Mouse (Mus musculus) midbrain, embryonic 13.5 days (tissue): ENCODE results near the gene Gm17349. TPM values are rescaled to one million over a fixed set of nuclear protein-coding genes. Genes with fewer than 3 reads are reported as not detected.

Experiments used
- ATAC-seq: fragments of 200-750 bp; cut with Nextera tagmentation; 2 replicates; pipeline ENCODE4 v1.8.0; 2017; ENCODE audit warnings: mild to moderate bottlenecking, moderate TSS enrichment, moderate library complexity
- H3K27ac ChIP-seq: fragments of 300-500 bp; sonication (generic); 2 replicates; pipeline ENCODE4 v1.5.1; 2015; ENCODE audit warnings: inconsistent platforms, mild to moderate bottlenecking, moderate library complexity
- H3K27me3 ChIP-seq: fragments of 300-500 bp; sonication (generic); 2 replicates; pipeline ENCODE4 v1.6.1; 2015; ENCODE audit warnings: mild to moderate bottlenecking, inconsistent platforms
- H3K36me3 ChIP-seq: fragments of 300-500 bp; sonication (generic); 2 replicates; pipeline ENCODE4 v1.6.1; 2015; ENCODE audit warnings: mild to moderate bottlenecking, inconsistent platforms
- H3K4me1 ChIP-seq: fragments of 300-500 bp; sonication (generic); replicated peaks from 2 replicates; pipeline ENCODE4 v1.6.1; 2015; ENCODE audit warnings: inconsistent platforms
- H3K4me2 ChIP-seq: fragments of 300-500 bp; sonication (generic); replicated peaks from 2 replicates; pipeline ENCODE4 v1.6.1; 2015; ENCODE audit warnings: moderate library complexity, mild to moderate bottlenecking, inconsistent platforms
- H3K4me3 ChIP-seq: fragments of 300-500 bp; sonication (generic); replicated peaks from 2 replicates; pipeline ENCODE4 v1.5.1; 2015; ENCODE audit warnings: mild to moderate bottlenecking, inconsistent platforms
- H3K9ac ChIP-seq: fragments of 300-500 bp; sonication (generic); replicated peaks from 2 replicates; pipeline ENCODE4 v1.6.1; 2015; ENCODE audit warnings: mild to moderate bottlenecking, inconsistent platforms
- H3K9me3 ChIP-seq: fragments of 300-500 bp; sonication (generic); 2 replicates; pipeline ENCODE4 v1.6.1; 2016; ENCODE audit warnings: mild to moderate bottlenecking, inconsistent platforms
- WGBS: fragments of 180-500 bp; shearing (Covaris S2); methylation state at CpG from one replicate; pipeline ENCODE4 v1.1.7; 2015; 5-methylcytosine and 5-hydroxymethylcytosine counted together
- polyA plus RNA-seq: library from polyadenylated mRNA; unstranded; fragments of >200 nt; fragmentation: Nextera tagmentation; extraction: Ambion mirVana; gene quantifications from 2 replicates; pipeline ENCODE4 v1.2.1, GENCODE M21; 2015

The Gm17349 gene
- polyA plus RNA-seq, 1 experiment from 2014 or later, result not detected

GRCm38 (mm10) chr15:99684156-99684555 lies 21.1 kb downstream of the Gm17349 start:
- Histone ChIP-seq H3K27me3 (no peaks in the 10 kb centered on the region), H3K27ac (no peak overlapping the region), H3K4me2 (no peak overlapping the region), H3K9ac (no peak overlapping the region), H3K36me3 (peaks cover 33% of the 10 kb centered on the region), H3K4me1 (peaks cover 9% of the 10 kb centered on the region), H3K4me3 (no peak overlapping the region), H3K9me3 (no peaks in the 10 kb centered on the region)
- WGBS, result 96% methylated on average over 5 of the region's 5 CpGs
- no peak for ATAC-seq

- H3K9me3 ChIP-seq, result no peaks in the 10 kb centered on the region
- H3K27me3 ChIP-seq, result no peaks in the 10 kb centered on the region
- no peak overlapping the region for H3K4me2 ChIP-seq
- no peak overlapping the region for H3K4me3 ChIP-seq
- H3K4me1 ChIP-seq, result peaks cover 16% of the 10 kb centered on the region
- H3K36me3 ChIP-seq, result peaks cover 33% of the 10 kb centered on the region
- no peak for ATAC-seq
- H3K27ac ChIP-seq, result no peak overlapping the region
- 92% methylated on average over 7 of the region's 7 CpGs for WGBS
- H3K9ac ChIP-seq, result no peak overlapping the region
Observed at GRCm38 (mm10) chr15:99682880-99683279, 22.4 kb downstream of the Gm17349 start.

- H3K27me3 ChIP-seq, result no peaks in the 10 kb centered on the region
- H3K4me1 ChIP-seq, result peaks cover 54% of the 10 kb centered on the region
- peaks cover 23% of the 10 kb centered on the region for H3K36me3 ChIP-seq
- no peak overlapping the region for H3K4me2 ChIP-seq
- no peak overlapping the region for H3K27ac ChIP-seq
- 67% methylated on average over 7 of the region's 7 CpGs for WGBS
- ATAC-seq, result no peak
- no peak overlapping the region for H3K9ac ChIP-seq
- H3K9me3 ChIP-seq, result no peaks in the 10 kb centered on the region
- no peak overlapping the region for H3K4me3 ChIP-seq
Observed at GRCm38 (mm10) chr15:99679008-99679407, 26.3 kb downstream of the Gm17349 start.

GRCm38 (mm10) chr15:99678063-99678800 lies 27.1 kb downstream of the Gm17349 start:
- Histone ChIP-seq H3K9ac (no peak overlapping the region), H3K4me3 (no peak overlapping the region), H3K4me1 (peaks cover 62% of the 10 kb centered on the region), H3K9me3 (no peaks in the 10 kb centered on the region), H3K4me2 (no peak overlapping the region; the same call in 1 of the 2 replicates), H3K27ac (no peak overlapping the region), H3K36me3 (peaks cover 21% of the 10 kb centered on the region), H3K27me3 (no peaks in the 10 kb centered on the region; the same call in 1 of the 2 replicates)
- ATAC-seq, result no peak
- 18% methylated on average over 13 of the region's 13 CpGs for WGBS

- no peaks in the 10 kb centered on the region for H3K9me3 ChIP-seq
- ATAC-seq, result peak; percentile 83
- peaks cover 72% of the 10 kb centered on the region for H3K4me1 ChIP-seq
- peak overlapping the region; percentile 79 for H3K4me2 ChIP-seq
- H3K4me3 ChIP-seq, result peak overlapping the region; percentile 15
- H3K27me3 ChIP-seq, result peaks cover 1% of the 10 kb centered on the region; the same call in 1 of the 2 replicates
- peak overlapping the region; percentile 56 for H3K9ac ChIP-seq
- peak overlapping the region; percentile 80 for H3K27ac ChIP-seq
- 19% methylated on average over 7 of the region's 8 CpGs for WGBS
- H3K36me3 ChIP-seq, result peaks cover 13% of the 10 kb centered on the region
Observed at GRCm38 (mm10) chr15:99677089-99677488, 28.2 kb downstream of the Gm17349 start.

- H3K4me2 ChIP-seq, result peak overlapping the region; percentile 79
- peak overlapping the region; percentile 48; the same call in 1 of the 2 replicates for H3K9ac ChIP-seq
- peak overlapping the region; percentile 23; the same call in 1 of the 2 replicates for H3K4me3 ChIP-seq
- peaks cover 90% of the 10 kb centered on the region for H3K4me1 ChIP-seq
- WGBS, result 84% methylated on average over 3 of the region's 3 CpGs
- no peak for ATAC-seq
- no peak overlapping the region for H3K27ac ChIP-seq
- H3K36me3 ChIP-seq, result peaks cover 13% of the 10 kb centered on the region; the same call in 1 of the 2 replicates
- H3K9me3 ChIP-seq, result no peaks in the 10 kb centered on the region
- peaks cover 12% of the 10 kb centered on the region for H3K27me3 ChIP-seq
Observed at GRCm38 (mm10) chr15:99674866-99675265, 30.4 kb downstream of the Gm17349 start.

- WGBS, result 74% methylated on average over 14 of the region's 14 CpGs
- Histone ChIP-seq H3K9ac (peak overlapping the region; percentile 96), H3K4me3 (peak overlapping the region; percentile 78), H3K9me3 (no peaks in the 10 kb centered on the region), H3K4me2 (peak overlapping the region; percentile 79), H3K27ac (peak overlapping the region; percentile 92), H3K27me3 (peaks cover 16% of the 10 kb centered on the region), H3K36me3 (peaks cover 13% of the 10 kb centered on the region; the same call in 1 of the 2 replicates), H3K4me1 (peaks cover 80% of the 10 kb centered on the region)
- ATAC-seq, result no peak
Observed at GRCm38 (mm10) chr15:99671783-99672182, 33.5 kb downstream of the Gm17349 start.

GRCm38 (mm10) chr15:99670964-99671670 lies 34.2 kb downstream of the Gm17349 start:
- peak overlapping the region; percentile 96 for H3K9ac ChIP-seq
- H3K27ac ChIP-seq, result peak overlapping the region; percentile 92
- H3K4me1 ChIP-seq, result peaks cover 80% of the 10 kb centered on the region
- ATAC-seq, result peak; percentile 37
- H3K36me3 ChIP-seq, result peaks cover 13% of the 10 kb centered on the region; the same call in 1 of the 2 replicates
- H3K4me3 ChIP-seq, result peak overlapping the region; percentile 78
- H3K9me3 ChIP-seq, result no peaks in the 10 kb centered on the region
- H3K27me3 ChIP-seq, result peaks cover 16% of the 10 kb centered on the region
- WGBS, result 11% methylated on average over 15 of the region's 17 CpGs
- peak overlapping the region; percentile 79 for H3K4me2 ChIP-seq

GRCm38 (mm10) chr15:99670154-99670821 lies 35.0 kb downstream of the Gm17349 start, which contains the start of gene Asic1:
Gene Asic1 (plus strand): TSS chr15:99670368.
- peak within 1 kb of the TSS; percentile 92 for H3K27ac ChIP-seq
- WGBS, result under 1% methylated on average over 68 of the region's 74 CpGs
- H3K4me1 ChIP-seq, result peaks cover 80% of the 10 kb centered on the region
- ATAC-seq, result peak; percentile 74
- peak within 1 kb of the TSS; percentile 79 for H3K4me2 ChIP-seq
- peaks cover 13% of the 10 kb centered on the region; the same call in 1 of the 2 replicates for H3K36me3 ChIP-seq
- H3K4me3 ChIP-seq, result peak within 1 kb of the TSS; percentile 78
- H3K9ac ChIP-seq, result peak within 1 kb of the TSS; percentile 96
- H3K27me3 ChIP-seq, result peaks cover 16% of the 10 kb centered on the region
- H3K9me3 ChIP-seq, result no peaks in the 10 kb centered on the region

GRCm38 (mm10) chr15:99669392-99669791 lies 35.9 kb downstream of the Gm17349 start:
- Histone ChIP-seq H3K27ac (peak overlapping the region; percentile 92), H3K9ac (peak overlapping the region; percentile 96; the same call in 1 of the 2 replicates), H3K4me1 (peaks cover 80% of the 10 kb centered on the region), H3K9me3 (no peaks in the 10 kb centered on the region), H3K4me2 (peak overlapping the region; percentile 79), H3K27me3 (peaks cover 16% of the 10 kb centered on the region), H3K4me3 (peak overlapping the region; percentile 78), H3K36me3 (peaks cover 9% of the 10 kb centered on the region; the same call in 1 of the 2 replicates)
- ATAC-seq, result no peak
- WGBS, result 10% methylated on average over 1 of the region's 1 CpGs

GRCm38 (mm10) chr15:99668881-99669280 lies 36.4 kb downstream of the Gm17349 start:
- Histone ChIP-seq H3K27me3 (peaks cover 16% of the 10 kb centered on the region), H3K36me3 (peaks cover 8% of the 10 kb centered on the region; the same call in 1 of the 2 replicates), H3K4me2 (peak overlapping the region; percentile 79), H3K4me1 (peaks cover 80% of the 10 kb centered on the region), H3K9me3 (no peaks in the 10 kb centered on the region), H3K4me3 (no peak overlapping the region), H3K27ac (peak overlapping the region; percentile 92), H3K9ac (peak overlapping the region; percentile 7; the same call in 1 of the 2 replicates)
- no peak for ATAC-seq
- WGBS, result under 1% methylated on average over 12 of the region's 12 CpGs
